Mouse (Mus musculus): ENCODE data around the gene Gm973.

Gene Gm973

GRCm38 (mm10) chr1:59589271-59589670, 73.2 kb downstream of the Gm973 start:
- no peak for DNase-seq (ENCODE audit: low spot score in 2 of 2)

GRCm38 (mm10) chr1:59592359-59592758, 76.3 kb downstream of the Gm973 start:
- no peak for DNase-seq (ENCODE audit: low spot score in 2 of 2)

DNA sequence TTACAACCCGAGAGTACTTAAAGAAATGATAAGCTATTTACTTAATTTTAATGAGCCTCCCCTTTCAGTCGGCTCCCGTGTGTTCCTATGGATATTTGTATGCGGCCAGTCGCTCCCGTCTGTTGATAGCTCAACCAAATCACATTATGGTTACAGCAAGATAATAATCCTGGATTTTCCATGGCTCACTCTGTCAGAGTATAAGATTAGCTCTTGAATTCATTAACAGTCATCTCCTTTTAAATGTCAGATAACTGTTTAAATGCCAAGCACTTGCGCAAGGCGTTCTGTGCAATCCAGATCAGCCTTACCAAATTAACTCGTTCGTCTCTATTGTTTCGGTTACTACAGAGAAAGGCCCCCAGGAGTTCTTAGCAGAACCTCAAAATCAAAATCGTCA, 76.8 kb downstream of the Gm973 start:
- no peak for DNase-seq (ENCODE audit: low spot score in 2 of 2)

GRCm38 (mm10) chr1:59593622-59594035, 77.6 kb downstream of the Gm973 start:
- no peak for DNase-seq (ENCODE audit: low spot score in 2 of 2)

DNA sequence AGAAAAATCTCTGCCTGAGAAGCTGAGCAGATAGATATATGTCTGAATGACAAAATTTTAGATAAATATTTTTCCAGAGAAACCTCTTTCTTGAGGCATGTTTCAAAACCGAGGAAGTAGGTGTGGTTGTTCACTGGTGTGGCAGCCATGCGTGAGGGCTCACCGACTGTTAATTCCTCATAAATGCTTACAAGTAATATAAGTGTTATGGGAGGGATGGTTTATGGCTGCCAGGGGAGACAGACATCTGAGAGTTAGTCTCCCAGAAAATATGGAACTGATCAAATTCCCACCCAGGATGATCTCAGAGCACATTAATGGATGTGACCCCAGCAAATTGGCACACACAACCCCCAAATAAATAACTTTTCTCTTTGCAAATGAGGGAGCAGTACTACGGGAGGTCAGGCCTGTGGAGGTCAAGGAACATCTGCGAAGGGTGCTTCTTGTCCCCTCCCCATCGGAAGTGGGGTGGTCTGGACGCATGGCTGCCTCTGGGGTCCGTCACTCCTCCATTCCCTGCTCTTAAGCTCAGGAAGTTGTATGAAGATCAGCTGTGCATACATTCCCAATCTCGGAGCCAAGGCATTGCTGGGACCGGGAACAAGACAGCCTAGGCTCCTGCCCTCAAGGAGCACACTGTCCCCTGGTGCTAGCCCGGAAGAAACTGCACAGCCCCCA, 78.7 kb downstream of the Gm973 start:
- DNase-seq (ENCODE audit: low spot score in 2 of 2), result no peak

DNA sequence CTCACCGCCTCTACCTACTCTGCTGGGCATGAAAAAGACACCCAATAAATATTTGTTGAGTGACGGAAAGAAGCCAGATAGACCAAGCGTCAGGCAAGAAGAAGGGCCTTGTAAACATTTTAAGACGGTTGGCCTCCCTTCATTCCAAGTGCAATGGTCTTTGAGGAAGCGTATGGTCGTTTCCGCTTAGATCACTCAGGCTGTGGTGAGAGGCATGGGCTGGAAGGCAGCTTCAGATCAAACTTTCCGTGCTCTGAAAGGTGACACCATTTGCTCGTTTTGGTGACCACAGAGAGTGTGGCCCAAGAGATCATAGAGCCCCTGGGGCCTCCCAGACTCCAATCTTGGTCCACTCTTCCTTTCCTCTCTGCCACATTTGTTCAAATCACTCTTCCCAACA, 79.5 kb downstream of the Gm973 start:
- DNase-seq (ENCODE audit: low spot score in 2 of 2), result no peak

- no peak for DNase-seq (ENCODE audit: low spot score in 2 of 2)
Observed at GRCm38 (mm10) chr1:59602531-59603416, 86.7 kb downstream of the Gm973 start.

GRCm38 (mm10) chr1:59603417-59603712, 87.3 kb downstream of the Gm973 start:
- DNase-seq (ENCODE audit: low spot score in 2 of 2), result no peak

- DNase-seq (ENCODE audit: low spot score in 2 of 2), result no peak
Observed at GRCm38 (mm10) chr1:59603893-59604292, 87.8 kb downstream of the Gm973 start.

DNA sequence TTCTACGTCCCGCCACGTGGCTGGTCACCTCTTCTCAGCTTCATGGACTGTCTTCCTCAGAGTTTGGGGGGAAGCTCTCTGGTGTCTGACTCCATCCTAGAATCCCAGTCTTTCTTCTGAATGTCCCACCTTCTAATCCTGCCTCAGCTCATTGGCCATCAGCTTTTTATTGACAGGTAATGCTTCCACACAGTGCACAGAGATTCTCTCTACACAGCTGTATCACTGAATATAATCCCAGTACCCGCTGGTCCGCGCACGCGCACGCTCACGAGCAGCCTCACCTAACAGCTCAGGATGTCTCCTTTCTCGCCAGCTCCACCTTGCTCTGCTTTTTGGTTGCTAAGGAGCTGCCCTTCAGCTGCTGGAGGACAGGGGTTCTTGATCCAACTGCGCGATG, 90.4 kb downstream of the Gm973 start:
- DNase-seq (ENCODE audit: low spot score in 2 of 2), result no peak

DNA sequence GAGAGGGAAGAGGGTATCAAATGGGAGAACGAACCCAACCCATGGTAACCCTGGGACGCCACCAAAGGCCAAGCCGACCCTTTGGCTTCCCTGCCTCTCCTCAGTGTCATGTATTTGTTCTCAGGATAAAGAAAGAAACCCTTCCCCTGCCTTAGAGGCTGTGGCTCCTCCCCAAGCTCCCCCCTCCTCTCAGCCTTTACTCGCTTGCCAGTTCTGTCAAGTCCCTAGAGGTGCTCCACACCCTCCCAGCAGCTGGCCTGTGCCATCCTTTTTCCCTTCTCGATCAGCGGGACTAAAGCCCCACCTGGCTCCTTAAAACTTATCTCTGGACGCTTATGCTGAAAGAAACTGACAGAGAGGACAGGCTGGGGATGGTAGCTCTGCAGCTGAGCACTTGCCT, 91.0 kb downstream of the Gm973 start:
- no peak for DNase-seq (ENCODE audit: low spot score in 2 of 2)

DNA sequence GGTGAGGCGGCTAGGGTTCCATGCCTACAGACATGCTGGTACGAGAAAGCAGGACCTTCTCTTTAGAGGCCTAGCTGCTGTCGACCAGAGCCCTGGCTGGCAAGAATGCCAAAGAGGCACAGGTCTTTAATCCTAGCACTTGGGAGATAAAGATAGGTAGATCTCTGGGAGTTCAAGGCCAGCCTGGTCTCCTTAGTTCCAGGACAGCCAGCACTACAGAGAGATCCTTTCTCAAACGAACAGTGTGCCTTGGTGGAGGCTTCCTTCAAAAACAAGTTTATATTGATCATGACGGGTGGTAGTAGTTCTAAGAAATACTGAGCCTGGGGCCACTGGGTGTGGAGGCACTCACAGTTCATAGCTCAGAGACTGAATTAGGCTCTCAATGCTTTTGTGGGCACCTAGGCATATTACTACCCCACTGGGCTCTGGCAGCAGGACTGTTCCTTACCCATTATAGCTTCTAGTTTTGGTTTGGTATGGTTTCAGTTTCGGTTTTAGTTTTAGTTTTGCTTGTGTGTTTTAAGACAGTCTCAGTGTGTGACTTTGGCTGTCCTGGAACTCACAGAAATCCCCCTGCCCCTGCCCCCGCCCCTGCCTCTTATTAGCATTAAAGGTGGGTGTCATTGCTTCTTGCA, 92.2 kb downstream of the Gm973 start:
- DNase-seq (ENCODE audit: low spot score in 2 of 2), result no peak

DNA sequence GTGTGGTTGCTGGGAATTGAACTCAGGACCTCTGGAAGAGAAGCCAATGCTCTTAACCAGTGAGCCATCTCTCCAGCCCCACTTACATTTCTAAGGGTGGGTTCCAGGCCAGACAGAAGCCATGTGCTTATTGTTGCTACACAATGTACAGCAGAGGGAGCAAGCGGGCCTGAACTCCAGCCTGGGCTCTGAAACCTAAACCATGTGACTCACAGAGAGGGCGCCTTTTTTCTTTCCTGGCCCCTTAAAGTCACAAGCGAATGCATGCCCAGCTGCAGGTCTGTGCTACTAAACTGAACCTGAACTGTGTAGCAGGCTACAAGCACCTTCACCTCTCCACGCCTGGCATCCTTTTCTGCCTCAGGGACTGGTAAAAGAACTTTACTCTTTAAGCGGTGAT, 92.9 kb downstream of the Gm973 start:
- peak in 1 of 2 experiments; percentile 19 for DNase-seq (ENCODE audit: low spot score in 2 of 2)

DNA sequence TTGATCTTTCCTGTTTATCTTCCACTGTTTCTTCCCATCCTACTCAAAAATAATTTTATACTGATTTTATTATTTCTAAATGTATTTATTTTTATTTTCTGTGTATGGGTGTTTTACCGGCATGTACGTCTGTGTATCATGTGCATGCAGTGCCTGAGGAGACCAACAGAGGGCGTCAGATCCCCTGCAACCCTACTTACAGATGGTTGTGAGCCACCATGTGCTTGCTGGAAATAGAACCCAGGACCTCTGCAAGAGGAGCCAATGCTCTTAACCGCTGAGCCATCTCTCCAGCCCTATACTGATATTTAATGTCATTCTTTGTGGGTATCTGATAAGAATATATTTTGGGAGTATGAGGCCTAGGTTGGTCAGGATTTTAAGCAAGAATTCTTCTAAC, 93.4 kb downstream of the Gm973 start:
- DNase-seq (ENCODE audit: low spot score in 2 of 2), result no peak

GRCm38 (mm10) chr1:59609896-59610295, 93.8 kb downstream of the Gm973 start:
- no peak for DNase-seq (ENCODE audit: low spot score in 2 of 2)

DNA sequence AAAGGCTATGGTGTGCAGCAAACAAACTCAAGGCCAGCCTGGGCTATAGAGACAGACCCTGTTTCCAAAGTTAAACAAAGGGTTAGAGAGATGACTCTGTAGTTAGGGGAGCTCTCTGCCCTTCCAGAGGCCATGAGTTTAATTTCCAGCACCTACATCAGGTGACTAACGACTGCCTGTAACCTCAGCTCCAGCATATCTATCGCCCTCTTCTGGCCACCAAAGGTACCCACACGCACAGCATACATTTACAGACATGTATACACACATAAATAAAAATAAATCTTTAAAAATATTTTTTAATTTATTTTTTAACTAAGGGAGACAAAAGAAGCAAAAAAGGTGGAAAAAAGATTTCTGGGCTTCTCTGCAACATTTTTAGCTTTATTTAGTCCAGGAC, 94.9 kb downstream of the Gm973 start:
- no peak for DNase-seq (ENCODE audit: low spot score in 2 of 2)

DNA sequence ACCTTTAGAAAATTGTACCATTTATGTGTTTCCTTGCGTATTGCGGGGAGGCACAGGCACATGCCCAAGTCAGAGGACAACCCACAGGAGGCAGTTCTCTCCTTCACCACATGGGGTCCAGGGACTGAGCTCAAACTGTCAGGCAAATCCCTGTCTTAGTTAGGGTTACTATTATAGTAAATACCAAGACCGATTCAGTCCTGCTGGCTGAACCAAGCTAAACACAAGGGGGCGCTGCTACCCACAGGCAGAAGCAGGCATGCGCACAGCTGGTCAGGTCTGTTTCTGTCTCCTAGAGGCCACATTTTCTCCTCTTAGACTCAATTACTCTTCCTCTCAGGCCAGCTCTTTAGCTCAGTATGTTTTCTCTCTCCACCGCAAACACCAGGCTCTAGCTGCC, 97.7 kb downstream of the Gm973 start:
- DNase-seq (ENCODE audit: low spot score in 2 of 2), result peak; percentile 69 to 86

DNA sequence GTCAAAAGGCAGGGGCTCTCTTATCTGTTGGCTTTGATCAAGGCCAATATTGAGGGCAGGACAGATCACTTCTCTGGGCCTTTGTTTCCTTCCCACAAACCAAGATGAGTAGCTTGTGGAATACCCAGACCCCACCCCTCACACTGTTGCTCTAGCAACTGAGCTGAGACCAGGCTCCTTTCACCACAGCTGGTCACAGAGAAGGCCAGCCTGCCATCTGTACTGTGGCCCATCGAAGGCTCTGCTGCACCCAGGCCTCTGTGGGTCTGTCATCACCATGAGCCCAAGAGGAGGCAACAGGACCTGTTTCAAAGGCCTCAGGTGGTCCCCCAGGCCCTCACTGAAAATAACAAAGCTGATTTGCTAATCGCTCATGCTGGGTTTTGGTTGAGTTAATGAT, 99.0 kb downstream of the Gm973 start:
- DNase-seq (ENCODE audit: low spot score in 2 of 2), result no peak

DNA sequence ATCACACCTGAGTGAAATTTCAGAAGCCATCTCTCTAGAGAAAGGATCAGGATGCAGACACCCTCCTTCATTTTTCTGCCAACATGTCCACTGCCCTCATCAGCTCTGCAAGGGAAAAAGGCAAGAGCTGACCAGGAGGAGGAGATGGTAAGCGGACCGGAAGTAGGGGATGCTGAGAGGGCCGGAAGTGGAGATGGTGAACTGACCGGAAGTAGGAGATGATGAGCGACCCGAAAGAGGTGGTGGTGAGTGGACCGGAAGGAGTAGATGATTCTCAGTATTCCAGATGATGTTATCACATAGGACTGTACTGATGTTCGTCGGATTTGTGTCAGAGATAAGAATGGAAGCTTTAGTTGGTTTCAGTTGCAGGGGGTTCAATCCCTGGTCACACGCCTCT, 103.1 kb downstream of the Gm973 start:
- DNase-seq (ENCODE audit: low spot score in 2 of 2), result no peak

DNA sequence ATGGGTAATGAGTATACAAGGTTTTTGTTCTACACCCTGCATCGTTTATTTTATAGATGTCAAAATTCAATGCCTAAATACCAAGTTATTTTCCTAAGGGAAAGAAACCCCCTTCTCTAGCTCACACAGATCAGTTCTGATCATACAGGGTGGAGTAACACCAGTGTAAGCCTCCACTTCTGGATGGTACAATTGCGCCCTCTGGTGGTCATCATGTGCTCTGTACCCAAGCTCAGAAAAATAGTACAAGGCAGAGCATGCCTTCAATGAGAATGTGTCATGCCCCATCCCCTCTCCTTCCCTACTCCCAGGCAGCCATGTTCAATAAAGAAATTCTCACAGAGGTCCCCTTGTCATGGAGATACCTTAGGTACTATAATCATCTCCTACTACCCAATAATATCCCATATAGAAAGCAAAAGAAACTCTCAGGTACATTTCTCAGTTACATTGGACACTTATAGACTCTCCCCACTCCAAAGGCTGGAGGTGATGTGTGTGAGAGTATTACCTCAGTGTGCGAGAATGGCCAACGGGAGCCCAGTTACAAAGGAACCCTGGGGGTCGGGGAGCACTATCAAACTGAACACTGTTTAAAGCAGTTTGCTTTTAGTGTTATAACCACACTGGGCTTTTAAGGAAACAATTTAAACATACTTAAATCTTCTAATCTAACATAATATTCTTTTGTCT, 107.4 kb downstream of the Gm973 start:
- DNase-seq (ENCODE audit: low spot score in 2 of 2), result peak; percentile 56 to 82

DNA sequence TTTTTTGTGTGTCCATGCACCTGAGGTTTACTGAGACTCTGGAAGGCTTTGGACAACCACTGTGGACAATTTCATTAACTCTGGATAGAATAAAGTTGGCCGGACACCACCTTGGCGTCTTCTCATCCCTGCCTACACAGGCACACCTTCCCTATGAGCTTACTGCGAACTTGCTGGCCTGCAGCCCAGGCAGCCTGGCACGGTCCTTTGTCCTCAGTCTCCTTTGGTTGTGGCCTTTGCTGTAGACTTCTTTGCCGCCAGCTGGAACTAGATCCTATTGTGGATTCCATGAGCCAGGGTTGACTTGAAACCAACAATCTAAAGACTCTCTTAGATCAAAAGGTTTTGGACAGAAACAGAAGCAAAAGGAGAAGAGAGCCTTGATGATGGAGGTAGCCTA, 109.3 kb downstream of the Gm973 start:
- no peak for DNase-seq (ENCODE audit: low spot score in 2 of 2)

GRCm38 (mm10) chr1:59629194-59629593, 113.1 kb downstream of the Gm973 start:
- DNase-seq (ENCODE audit: low spot score in 2 of 2), result no peak

All from spleen, postnatal 4 days (tissue).